In genomic region chr9:122631793-122632192, GRCm38 (mm10) we compare ENCODE assay signal across 17 mouse cellular contexts.
"Had no signal": no experiment of that assay in that cellular context is flagged by ENCODE, and none has a peak within 500 bp of the region (broad histone marks: within the 10 kb centered on the region; RNA-seq: fewer than 3 reads in every experiment).

No protein-coding gene starts in this region.

- H3K4me3 ChIP-seq: limb, embryonic 12.5 days; limb, embryonic 15.5 days; liver, embryonic 13.5 days; neural tube, embryonic 12.5 days; neural tube, embryonic 15.5 days had no signal

- H3K4me2 ChIP-seq: limb, embryonic 12.5 days; limb, embryonic 15.5 days; liver, embryonic 13.5 days; midbrain, embryonic 11.5 days; neural tube, embryonic 12.5 days; neural tube, embryonic 15.5 days had no signal

- H3K9me3 ChIP-seq: limb, embryonic 12.5 days; limb, embryonic 15.5 days; liver, embryonic 13.5 days; neural tube, embryonic 12.5 days; neural tube, embryonic 15.5 days had no signal

- H3K9ac ChIP-seq: limb, embryonic 12.5 days; limb, embryonic 15.5 days; liver, embryonic 13.5 days; neural tube, embryonic 12.5 days; neural tube, embryonic 15.5 days had no signal

- H3K27ac ChIP-seq: kidney, postnatal 0 days; limb, embryonic 12.5 days; limb, embryonic 15.5 days; liver, embryonic 13.5 days; neural tube, embryonic 12.5 days; neural tube, embryonic 15.5 days had no signal

- H3K4me1 ChIP-seq: liver, embryonic 13.5 days had no signal

- DNase-seq: kidney, adult 2 months; kidney, postnatal 25 days; left cerebral cortex, postnatal 4 days; liver, embryonic 13.5 days; lung, adult 2 months; lung, postnatal 14 days; lung, postnatal 4 days; retina, postnatal 1 day; thymus, adult 18-20 months; thymus, postnatal 14 days; thymus, postnatal 4 days had no signal

- H3K36me3 ChIP-seq: limb, embryonic 12.5 days; limb, embryonic 15.5 days; liver, embryonic 13.5 days; neural tube, embryonic 12.5 days; neural tube, embryonic 15.5 days had no signal
